Mouse (Mus musculus): ENCODE data around the gene Antxr1.

The Antxr1 gene

GRCm38 (mm10) chr6:87133966-87134546 lies 201.6 kb downstream of the Antxr1 start:
- DNase-seq = no peak

- DNase-seq = no peak
Observed at GRCm38 (mm10) chr6:87133520-87133919, 202.1 kb downstream of the Antxr1 start.

- DNase-seq = no peak
Observed at GRCm38 (mm10) chr6:87131078-87131477, 204.5 kb downstream of the Antxr1 start.

GRCm38 (mm10) chr6:87130628-87131027 lies 205.0 kb downstream of the Antxr1 start:
- DNase-seq = no peak

GRCm38 (mm10) chr6:87129861-87130260 lies 205.8 kb downstream of the Antxr1 start:
- no peak for DNase-seq

GRCm38 (mm10) chr6:87127049-87127753 lies 208.4 kb downstream of the Antxr1 start:
- peak; percentile 46 to 49 for DNase-seq

GRCm38 (mm10) chr6:87123973-87124372 lies 211.6 kb downstream of the Antxr1 start:
- DNase-seq = no peak

- no peak for DNase-seq
Observed at GRCm38 (mm10) chr6:87123406-87123805, 212.2 kb downstream of the Antxr1 start.

- DNase-seq = no peak
Observed at GRCm38 (mm10) chr6:87121961-87122360, 213.7 kb downstream of the Antxr1 start.

GRCm38 (mm10) chr6:87120661-87121060 lies 215.0 kb downstream of the Antxr1 start:
- peak; percentile 52 to 62 for DNase-seq

- no peak for DNase-seq
Observed at GRCm38 (mm10) chr6:87119975-87120374, 215.6 kb downstream of the Antxr1 start.

GRCm38 (mm10) chr6:87119066-87119837 lies 216.4 kb downstream of the Antxr1 start:
- peak; percentile 70 to 72 for DNase-seq

- DNase-seq = no peak
Observed at GRCm38 (mm10) chr6:87116596-87116995, 219.0 kb downstream of the Antxr1 start.

- no peak for DNase-seq
Observed at GRCm38 (mm10) chr6:87115981-87116380, 219.6 kb downstream of the Antxr1 start.

GRCm38 (mm10) chr6:87112125-87112524 lies 223.5 kb downstream of the Antxr1 start:
- no peak for DNase-seq

- DNase-seq = no peak
Observed at GRCm38 (mm10) chr6:87111493-87111892, 224.1 kb downstream of the Antxr1 start.

GRCm38 (mm10) chr6:87104123-87104796 lies 231.4 kb downstream of the Antxr1 start, which contains the start of gene D6Ertd527e:
Gene D6Ertd527e, plus strand, starts transcription at chr6:87104746.
- no peak for DNase-seq

GRCm38 (mm10) chr6:87103314-87103713 lies 232.3 kb downstream of the Antxr1 start:
- no peak for DNase-seq

- no peak for DNase-seq
Observed at GRCm38 (mm10) chr6:87102421-87102911, 233.2 kb downstream of the Antxr1 start.

- DNase-seq = no peak
Observed at GRCm38 (mm10) chr6:87101955-87102353, 233.7 kb downstream of the Antxr1 start.

GRCm38 (mm10) chr6:87101281-87101954 lies 234.2 kb downstream of the Antxr1 start:
- peak; percentile 95 for DNase-seq

GRCm38 (mm10) chr6:87100297-87101020 lies 235.2 kb downstream of the Antxr1 start:
- no peak for DNase-seq

Data from B cell, adult 2 months (primary cell).